Mouse (Mus musculus) limb, embryonic 13.5 days (tissue): ENCODE results near the gene Evi2b. TPM values are rescaled to one million over a fixed set of nuclear protein-coding genes. Genes with fewer than 3 reads are reported as not detected.

Source experiments
- polyA plus RNA-seq: library from polyadenylated mRNA; unstranded; fragments of >200 nt; fragmentation: Nextera tagmentation; extraction: Ambion mirVana; gene quantifications from 2 replicates; pipeline ENCODE4 v1.2.1, GENCODE M21; 2015

Gene Evi2b
- polyA plus RNA-seq, 1 experiment from 2014 or later = 0.29 TPM

Other genes with a start within 250 kb of the Evi2b start
- not detected in 2 replicates for gene Gm9964, start 226.9 kb downstream of the Evi2b start, polyA plus RNA-seq
- 7.9 and 8.9 TPM in 2 replicates for gene Nf1, start 184.1 kb downstream of the Evi2b start, polyA plus RNA-seq
- 0.19 and 0.28 TPM in 2 replicates for gene Omg, start 19.7 kb downstream of the Evi2b start, polyA plus RNA-seq
- 0.84 and 0.99 TPM in 2 replicates for gene Evi2, start 6.8 kb upstream of the Evi2b start, polyA plus RNA-seq
- 4.0 and 4.1 TPM in 2 replicates for gene Evi2a, start 6.8 kb upstream of the Evi2b start, polyA plus RNA-seq
- gene Rab11fip4, start 67.5 kb upstream of the Evi2b start, polyA plus RNA-seq = 10.7 and 12.4 TPM in 2 replicates